Mouse (Mus musculus) heart, embryonic 11.5 days (tissue): ENCODE measurements around the gene Bcl2l10. TPM values are rescaled to one million over a fixed set of nuclear protein-coding genes. Genes with fewer than 3 reads are reported as not detected.

Experiments
- ATAC-seq: fragments of 200-750 bp; cut with Nextera tagmentation; replicated peaks from 2 replicates; pipeline ENCODE4 v1.8.0; 2017; ENCODE audit warnings: moderate library complexity; ENCODE audit not compliant: insufficient number of reproducible peaks, low FRiP score, low TSS enrichment
- H3K27ac ChIP-seq: fragments of 300-500 bp; sonication (generic); 2 replicates; pipeline ENCODE4 v1.5.1; 2014; ENCODE audit warnings: mild to moderate bottlenecking, low read depth, low read length
- H3K27me3 ChIP-seq: fragments of 300-500 bp; sonication (generic); 2 replicates; pipeline ENCODE4 v1.6.1; 2014; ENCODE audit warnings: mild to moderate bottlenecking, low read length, mixed read lengths; ENCODE audit not compliant: control insufficient read depth, insufficient read depth
- H3K36me3 ChIP-seq: fragments of 300-500 bp; sonication (generic); 2 replicates; pipeline ENCODE4 v1.6.1; 2014; ENCODE audit warnings: mild to moderate bottlenecking, low read length, moderate library complexity, mixed read lengths; ENCODE audit not compliant: control insufficient read depth, insufficient read depth
- H3K4me1 ChIP-seq: fragments of 300-500 bp; sonication (generic); 2 replicates; pipeline ENCODE4 v1.6.1; 2014; ENCODE audit warnings: low read length; ENCODE audit not compliant: control insufficient read depth, insufficient read depth
- H3K4me2 ChIP-seq: fragments of 300-500 bp; sonication (generic); 2 replicates; pipeline ENCODE4 v1.6.1; 2014; ENCODE audit warnings: mild to moderate bottlenecking, moderate library complexity
- H3K4me3 ChIP-seq: fragments of 300-500 bp; sonication (generic); 2 replicates; pipeline ENCODE4 v1.5.1; 2014; ENCODE audit warnings: low read depth, low read length
- H3K9ac ChIP-seq: fragments of 300-500 bp; sonication (generic); 2 replicates; pipeline ENCODE4 v1.6.1; 2014; ENCODE audit warnings: mild to moderate bottlenecking, low read depth, low read length, moderate library complexity
- H3K9me3 ChIP-seq: fragments of 300-500 bp; sonication (generic); replicated peaks from 2 replicates; pipeline ENCODE4 v1.6.1; 2016; ENCODE audit warnings: low read length; ENCODE audit not compliant: control insufficient read depth
- WGBS: fragments of 180-500 bp; shearing (Covaris S2); extraction: QIAGEN DNeasy Blood & Tissue Kit; methylation state at CpG from one replicate; pipeline ENCODE4 v1.1.7; 2014; ENCODE audit not compliant: insufficient replicate concordance; 5-methylcytosine and 5-hydroxymethylcytosine counted together
- polyA plus RNA-seq: library from polyadenylated mRNA; unstranded; fragments of >200 nt; fragmentation: Nextera tagmentation; extraction: Ambion mirVana; gene quantifications from 2 replicates; pipeline ENCODE4 v1.2.1, GENCODE M21; 2014

Gene Bcl2l10
- polyA plus RNA-seq, 1 experiment from 2014 or later, result not detected

DNA sequence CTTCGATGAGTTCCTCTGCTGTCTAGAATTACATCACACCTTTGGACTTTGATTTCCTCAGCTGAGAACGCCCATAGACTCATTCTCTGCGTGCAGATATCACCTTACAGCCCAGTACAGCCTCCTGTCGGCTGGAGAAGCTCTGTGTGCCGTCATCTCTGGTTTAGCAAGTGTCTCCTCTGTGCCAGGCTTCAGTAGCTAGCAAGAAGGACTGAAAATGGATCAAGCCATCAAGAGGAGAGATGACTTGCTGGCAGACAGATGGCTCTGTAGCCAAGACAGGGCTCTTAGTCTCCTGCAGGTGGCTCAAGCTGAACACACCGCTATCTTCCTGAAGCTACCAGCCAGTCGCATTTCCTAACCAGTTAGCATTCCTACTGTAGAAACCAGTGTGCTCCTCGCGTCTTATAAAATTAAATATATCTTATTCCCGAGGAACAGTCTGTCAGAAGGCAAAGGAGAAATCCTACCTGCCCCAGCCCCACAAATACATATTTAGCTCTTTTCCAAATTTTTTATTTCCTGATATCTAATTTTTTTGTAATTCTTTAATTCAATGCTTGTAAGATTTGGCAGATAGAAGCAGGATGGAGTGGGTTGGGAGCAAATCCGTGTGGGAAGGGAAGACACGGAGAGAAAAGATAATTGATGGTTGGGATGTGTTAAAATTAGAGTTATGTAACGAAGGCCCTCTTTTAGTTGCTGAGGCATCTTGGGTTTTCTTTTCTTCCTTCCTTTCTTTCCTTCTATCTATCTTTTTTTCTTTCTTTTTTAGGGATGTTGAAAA lies 25.3 kb upstream of the Bcl2l10 start:
- Histone ChIP-seq H3K36me3 (no peaks in the 10 kb centered on the region), H3K4me3 (no peak overlapping the region), H3K27ac (no peak overlapping the region), H3K27me3 (no peaks in the 10 kb centered on the region), H3K9ac (no peak overlapping the region), H3K4me2 (no peak overlapping the region), H3K4me1 (peaks cover 17% of the 10 kb centered on the region; the same call in 1 of the 2 replicates), H3K9me3 (no peaks in the 10 kb centered on the region)
- 65% methylated on average over 13 of the region's 13 CpGs for WGBS
- ATAC-seq, result no peak

DNA sequence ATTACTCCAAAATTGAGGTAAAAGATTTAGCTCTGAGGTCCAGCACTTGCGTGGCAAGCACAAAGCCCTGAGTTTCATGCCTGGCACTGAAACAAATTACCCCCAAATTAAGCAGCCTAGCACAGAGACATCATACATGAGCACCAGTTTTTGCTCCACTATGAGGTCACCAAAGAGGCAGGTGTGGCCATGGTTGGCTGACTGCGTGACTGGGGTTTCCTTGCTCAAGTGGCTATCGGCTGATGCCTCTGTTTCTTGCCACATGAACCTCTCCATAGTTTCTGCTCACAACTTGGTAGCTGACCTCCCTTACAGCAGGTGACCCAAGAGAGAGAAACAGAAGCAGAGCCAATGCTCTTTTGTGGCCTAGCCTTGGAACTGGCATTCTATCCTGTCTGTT lies 19.5 kb upstream of the Bcl2l10 start:
- no peak overlapping the region for H3K9ac ChIP-seq
- H3K36me3 ChIP-seq, result peaks cover 18% of the 10 kb centered on the region
- no peak overlapping the region for H3K27ac ChIP-seq
- no peak overlapping the region for H3K4me2 ChIP-seq
- H3K4me3 ChIP-seq, result no peak overlapping the region
- WGBS, result 96% methylated on average over 3 of the region's 3 CpGs
- no peak for ATAC-seq
- H3K9me3 ChIP-seq, result no peaks in the 10 kb centered on the region
- H3K27me3 ChIP-seq, result no peaks in the 10 kb centered on the region
- H3K4me1 ChIP-seq, result no peaks in the 10 kb centered on the region

DNA sequence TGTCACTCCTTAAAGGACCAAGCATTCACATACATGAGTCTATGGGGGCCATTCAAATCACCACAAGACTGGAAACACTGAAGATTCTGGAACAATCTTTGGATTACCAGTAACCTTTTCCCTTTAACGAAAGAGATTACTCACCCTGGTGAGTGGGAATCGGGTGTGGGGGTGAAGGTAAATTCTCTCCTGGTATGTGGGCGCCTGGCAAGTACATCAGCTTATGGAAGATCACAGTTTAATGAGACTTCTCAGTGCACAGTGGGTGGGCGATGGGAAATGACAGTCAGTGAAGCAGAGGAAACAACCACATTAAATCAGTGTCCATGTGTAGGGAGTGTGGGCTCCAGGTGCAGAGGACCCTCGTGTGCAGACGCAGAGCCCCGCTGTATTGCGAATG lies 16.7 kb upstream of the Bcl2l10 start:
- peaks cover 23% of the 10 kb centered on the region for H3K36me3 ChIP-seq

DNA sequence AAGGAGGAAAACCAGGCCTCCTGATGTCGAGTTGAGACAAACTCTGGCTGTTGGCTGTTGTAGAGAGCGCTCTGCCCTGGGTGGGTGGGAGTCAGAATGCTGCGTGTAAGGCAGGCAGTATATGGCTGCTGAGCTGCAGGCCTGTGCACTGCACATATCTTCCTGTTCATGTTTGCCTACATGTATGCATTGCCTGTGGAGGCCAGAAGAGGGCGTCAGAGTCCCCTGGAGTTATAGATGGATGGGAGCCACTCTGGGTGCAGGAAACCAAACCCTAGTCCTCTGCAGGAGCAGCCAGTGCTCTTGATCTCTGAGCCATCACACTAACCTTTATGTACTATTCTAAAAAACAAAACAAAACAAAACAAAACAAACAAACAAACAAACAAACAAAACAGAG lies 13.1 kb upstream of the Bcl2l10 start:
- no peak overlapping the region for H3K4me3 ChIP-seq
- H3K27ac ChIP-seq, result no peak overlapping the region
- H3K4me1 ChIP-seq, result no peaks in the 10 kb centered on the region
- 73% methylated on average over 4 of the region's 4 CpGs for WGBS
- peaks cover 23% of the 10 kb centered on the region for H3K36me3 ChIP-seq
- H3K27me3 ChIP-seq, result no peaks in the 10 kb centered on the region
- H3K9me3 ChIP-seq, result no peaks in the 10 kb centered on the region
- ATAC-seq, result no peak
- H3K4me2 ChIP-seq, result no peak overlapping the region
- no peak overlapping the region for H3K9ac ChIP-seq

More for the DNA sequence above, 16.7 kb upstream of the Bcl2l10 start:
- no peak overlapping the region for H3K9ac ChIP-seq
- H3K4me1 ChIP-seq, result no peaks in the 10 kb centered on the region
- no peak overlapping the region for H3K27ac ChIP-seq
- no peak overlapping the region for H3K4me3 ChIP-seq
- no peaks in the 10 kb centered on the region for H3K27me3 ChIP-seq
- WGBS, result 88% methylated on average over 8 of the region's 8 CpGs
- no peak for ATAC-seq
- no peak overlapping the region for H3K4me2 ChIP-seq
- H3K9me3 ChIP-seq, result no peaks in the 10 kb centered on the region

GRCm38 (mm10) chr9:75338016-75338415 lies 9.5 kb upstream of the Bcl2l10 start:
- Histone ChIP-seq H3K36me3 (peaks cover 13% of the 10 kb centered on the region), H3K4me3 (no peak overlapping the region), H3K4me1 (no peaks in the 10 kb centered on the region), H3K27ac (no peak overlapping the region), H3K9me3 (no peaks in the 10 kb centered on the region), H3K4me2 (no peak overlapping the region), H3K9ac (no peak overlapping the region), H3K27me3 (no peaks in the 10 kb centered on the region)
- no peak for ATAC-seq
- WGBS, result 82% methylated on average over 6 of the region's 6 CpGs

DNA sequence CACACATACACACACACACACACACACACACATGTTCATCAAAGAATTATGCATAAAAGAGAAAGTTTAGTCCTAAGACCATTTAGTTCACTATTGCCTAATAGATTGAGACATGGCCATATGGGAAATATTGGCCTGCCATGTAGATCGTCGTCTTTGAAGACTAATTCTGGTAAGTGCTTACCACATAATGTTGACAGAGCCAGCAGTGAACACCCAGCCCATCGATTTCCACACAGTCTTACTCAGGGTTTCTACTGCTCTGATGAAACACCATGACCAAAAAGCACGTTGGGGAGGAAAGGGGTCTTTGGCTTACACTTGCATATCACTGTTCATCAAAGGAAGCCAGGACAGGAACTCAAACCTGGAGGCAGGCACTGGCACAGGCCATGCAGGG lies 5.1 kb upstream of the Bcl2l10 start:
- 76% methylated on average over 4 of the region's 4 CpGs for WGBS
- no peak overlapping the region for H3K9ac ChIP-seq
- H3K4me1 ChIP-seq, result no peaks in the 10 kb centered on the region
- no peak overlapping the region for H3K4me2 ChIP-seq
- H3K36me3 ChIP-seq, result peaks cover 8% of the 10 kb centered on the region
- no peak overlapping the region for H3K4me3 ChIP-seq
- no peak overlapping the region for H3K27ac ChIP-seq
- ATAC-seq, result no peak
- no peaks in the 10 kb centered on the region for H3K27me3 ChIP-seq
- H3K9me3 ChIP-seq, result no peaks in the 10 kb centered on the region

DNA sequence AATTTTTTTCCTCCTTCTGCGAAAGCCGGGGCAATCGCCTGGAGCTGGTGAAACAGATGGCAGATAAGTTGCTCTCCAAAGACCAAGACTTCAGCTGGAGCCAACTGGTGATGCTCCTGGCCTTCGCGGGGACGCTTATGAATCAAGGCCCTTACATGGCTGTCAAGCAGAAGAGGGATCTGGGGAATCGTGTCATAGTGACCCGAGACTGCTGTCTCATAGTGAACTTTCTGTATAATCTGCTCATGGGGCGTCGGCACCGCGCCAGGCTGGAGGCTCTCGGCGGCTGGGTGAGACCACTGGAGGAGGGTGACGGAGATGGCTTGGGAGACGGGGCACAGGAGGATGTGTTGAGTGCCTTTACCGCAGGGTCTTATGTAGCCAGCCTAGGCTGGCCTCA lies 508 bp downstream of the Bcl2l10 start:
- no peaks in the 10 kb centered on the region for H3K9me3 ChIP-seq
- peaks cover 7% of the 10 kb centered on the region; the same call in 1 of the 2 replicates for H3K4me1 ChIP-seq
- no peak for ATAC-seq
- no peak overlapping the region for H3K4me3 ChIP-seq
- 85% methylated on average over 17 of the region's 17 CpGs for WGBS
- H3K4me2 ChIP-seq, result no peak overlapping the region
- H3K27me3 ChIP-seq, result no peaks in the 10 kb centered on the region
- H3K27ac ChIP-seq, result no peak overlapping the region
- no peak overlapping the region for H3K9ac ChIP-seq
- H3K36me3 ChIP-seq, result peaks cover 3% of the 10 kb centered on the region

DNA sequence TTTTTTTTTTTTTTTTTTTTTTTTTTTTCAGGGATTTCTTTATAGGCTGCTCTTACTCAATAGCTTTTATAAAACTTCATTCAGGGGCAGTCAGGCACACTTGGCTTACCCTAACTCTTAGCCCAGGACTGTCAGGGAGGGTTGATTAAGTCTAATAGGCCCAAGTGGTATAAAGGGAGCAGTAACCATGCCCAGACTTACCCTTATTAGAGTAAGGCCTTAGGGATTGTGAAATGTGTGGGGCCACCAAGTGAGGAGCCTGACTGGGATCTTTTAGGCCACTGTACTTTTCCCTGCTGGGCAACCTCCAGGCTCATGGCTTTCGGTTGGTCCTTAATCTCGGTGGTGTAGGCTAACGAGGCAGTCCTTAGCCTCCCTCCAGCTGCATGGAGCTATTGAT lies 1.1 kb downstream of the Bcl2l10 start:
- Histone ChIP-seq H3K36me3 (peaks cover 3% of the 10 kb centered on the region), H3K4me3 (no peak overlapping the region), H3K27me3 (no peaks in the 10 kb centered on the region), H3K9me3 (no peaks in the 10 kb centered on the region), H3K9ac (no peak overlapping the region), H3K4me1 (peaks cover 7% of the 10 kb centered on the region; the same call in 1 of the 2 replicates), H3K4me2 (no peak overlapping the region), H3K27ac (no peak overlapping the region)
- ATAC-seq, result no peak
- WGBS, result 79% methylated on average over 3 of the region's 3 CpGs

- Histone ChIP-seq H3K27ac (no peak overlapping the region), H3K9ac (no peak overlapping the region), H3K36me3 (no peaks in the 10 kb centered on the region), H3K4me2 (no peak overlapping the region), H3K4me1 (peaks cover 7% of the 10 kb centered on the region; the same call in 1 of the 2 replicates), H3K4me3 (no peak overlapping the region), H3K27me3 (no peaks in the 10 kb centered on the region), H3K9me3 (no peaks in the 10 kb centered on the region)
- WGBS, result 71% methylated on average over 8 of the region's 8 CpGs
- ATAC-seq, result no peak
These were observed 5.5 kb downstream of the Bcl2l10 start for GRCm38 (mm10) chr9:75353094-75353493.
